Comparison of ENCODE assay signal across 8 mouse cellular contexts in the genomic region with DNA sequence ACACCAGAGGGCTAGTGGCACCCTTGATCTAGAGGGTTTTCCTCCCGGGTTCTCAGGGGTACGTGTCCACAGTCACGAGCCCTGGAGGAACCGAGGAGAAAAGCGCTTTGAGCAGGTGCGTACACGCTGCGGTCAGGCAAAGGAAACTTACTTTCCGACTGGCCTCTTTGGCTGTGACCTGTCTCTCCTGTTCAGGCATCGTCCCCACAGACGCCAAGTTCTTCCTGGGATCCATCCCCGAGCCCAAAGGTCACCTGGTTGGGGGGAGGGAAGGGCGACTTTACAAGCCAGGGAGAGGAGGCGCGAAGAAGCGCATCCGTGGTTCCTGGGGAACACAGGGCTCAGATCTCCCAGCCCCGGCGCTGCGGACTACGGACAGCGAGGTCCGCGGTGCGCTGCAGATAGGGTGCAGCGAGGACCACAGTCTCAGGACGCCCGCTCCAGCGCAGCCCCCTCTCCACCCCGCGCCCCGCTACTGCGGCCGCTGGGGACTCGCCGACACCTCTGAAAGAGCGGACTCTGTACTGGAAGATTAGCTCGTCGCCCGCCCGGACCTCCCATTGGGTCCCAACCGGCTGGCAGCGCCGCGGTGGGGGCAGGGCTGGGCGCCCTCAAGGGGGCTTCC. TPM values are rescaled to one million over a fixed set of nuclear protein-coding genes. Genes with fewer than 3 reads are reported as not detected.
DNase-seq lines count a peak whose midpoint lies in the region; ATAC-seq and TF ChIP-seq lines count a peak whose summit lies in the region.

A gene (minus strand): TSS at position 485 of the 625 bp plus-strand sequence.

- peak within 1 kb of the TSS; percentile 89 for H3K4me2 ChIP-seq in forebrain, embryonic 13.5 days
- H3K4me2 ChIP-seq in kidney, embryonic 14.5 days (replicated peaks; ENCODE audit: low read depth, low read length): peak within 1 kb of the TSS; percentile 73

- H3K9me3 ChIP-seq in forebrain, embryonic 13.5 days (replicated peaks): no peaks in the 10 kb centered on the region
- H3K9me3 ChIP-seq in kidney, embryonic 14.5 days (ENCODE audit: control insufficient read depth, low read length): no peaks in the 10 kb centered on the region

- TF ChIP-seq POLR2A in lung, adult 2 months (IDR thresholded peaks at IDR 0.05; ENCODE audit: borderline replicate concordance, extremely low read depth, low read depth, low read length): no peak

- H3K9ac ChIP-seq in forebrain, embryonic 13.5 days: peak within 1 kb of the TSS; percentile 78
- H3K9ac ChIP-seq in kidney, embryonic 14.5 days (ENCODE audit: low read depth, low read length): peak within 1 kb of the TSS; percentile 62

- H3K27ac ChIP-seq in forebrain, embryonic 13.5 days: no peak within 1 kb of the TSS
- H3K27ac ChIP-seq in kidney, embryonic 14.5 days (ENCODE audit: low read depth, low read length): no peak within 1 kb of the TSS

- ATAC-seq in forebrain, embryonic 13.5 days: peak; percentile 94
- ATAC-seq in kidney, embryonic 14.5 days (ENCODE audit: low FRiP score, low TSS enrichment): peak; percentile 91
- peak; percentile 13 for ATAC-seq in megakaryocyte progenitor cell, adult 5-6 weeks (replicated peaks; ENCODE audit: poor library complexity)

- no peaks in the 10 kb centered on the region for H3K4me1 ChIP-seq in lung, adult 2 months (ENCODE audit: control insufficient read depth, insufficient read depth, low read length)
- peaks cover 10% of the 10 kb centered on the region for H3K4me1 ChIP-seq in forebrain, embryonic 13.5 days
- no peaks in the 10 kb centered on the region for H3K4me1 ChIP-seq in kidney, embryonic 14.5 days (ENCODE audit: control insufficient read depth, insufficient read depth, low read length)

- peaks cover 22% of the 10 kb centered on the region for H3K36me3 ChIP-seq in forebrain, embryonic 13.5 days (ENCODE audit: poor library complexity, severe bottlenecking)
- peaks cover 19% of the 10 kb centered on the region for H3K36me3 ChIP-seq in kidney, embryonic 14.5 days (ENCODE audit: control insufficient read depth, insufficient read depth, low read length)

- WGBS in lung, adult 2 months: under 1% methylated on average over 45 of the region's 46 CpGs
- 2% methylated on average over 44 of the region's 46 CpGs for WGBS in forebrain, embryonic 13.5 days
- under 1% methylated on average over 36 of the region's 46 CpGs for WGBS in kidney, embryonic 14.5 days

- no peak for TF ChIP-seq CTCF in lung, adult 2 months (IDR thresholded peaks at IDR 0.05; ENCODE audit: insufficient read depth, low read length)

- DNase-seq in lung, adult 2 months: no peak
- no peak for DNase-seq in lung, postnatal 14 days
- DNase-seq in T-cell, adult 2 months (ENCODE audit: low spot score): peak; percentile 24
- no peak for DNase-seq in cerebellum, postnatal 10 days
- no peak for DNase-seq in urinary bladder, postnatal 4 days (ENCODE audit: low spot score in 2 of 2)

- H3K4me3 ChIP-seq in lung, adult 2 months (replicated peaks; ENCODE audit: extremely low read depth, low read depth, low read length): peak within 1 kb of the TSS; percentile 99
- H3K4me3 ChIP-seq in forebrain, embryonic 13.5 days: peak within 1 kb of the TSS; percentile 67
- H3K4me3 ChIP-seq in kidney, embryonic 14.5 days (ENCODE audit: low read length): peak within 1 kb of the TSS; percentile 63

- H3K27me3 ChIP-seq in forebrain, embryonic 13.5 days: peaks cover 18% of the 10 kb centered on the region
- peaks cover 16% of the 10 kb centered on the region for H3K27me3 ChIP-seq in kidney, embryonic 14.5 days (ENCODE audit: control insufficient read depth, insufficient read depth, low read length)

RNA-seq across cellular contexts. Expression of the gene that starts here (rescaled TPM):
- polyA plus RNA-seq in lung, adult 2 months (2012; rRNA removed): 20.0 and 21.5 TPM in 2 replicates
- polyA plus RNA-seq in forebrain, embryonic 13.5 days (2015; fragmentation: Nextera tagmentation; extraction: Ambion mirVana): 1.3 TPM in 2 replicates
- 0.51 and 0.58 TPM in 2 replicates for polyA plus RNA-seq in kidney, embryonic 14.5 days (2014; fragmentation: Nextera tagmentation; extraction: Ambion mirVana)
- 3.6 and 5.1 TPM in 2 replicates for total RNA-seq in megakaryocyte progenitor cell, adult 5-6 weeks (2015)
- 2.1 and 3.9 TPM in 2 replicates for total RNA-seq in megakaryocyte progenitor cell, adult 5-6 weeks (2017)

Comparison
In these comparisons a context has a peak if more than half of its experiments do, and no peak if none do; other contexts are left out.
1. Peak in ATAC-seq, H3K4me3 ChIP-seq, H3K9ac ChIP-seq and H3K4me2 ChIP-seq in kidney, embryonic 14.5 days; RNA of the gene not detected or under 1 TPM.
2. ATAC-seq: peak in every context shown above with its lines; median percentile 94 in forebrain, embryonic 13.5 days; 91 in kidney, embryonic 14.5 days; 13 in megakaryocyte progenitor cell, adult 5-6 weeks.